Mouse (Mus musculus): ENCODE data around the gene Impdh2. TPM values are rescaled to one million over a fixed set of nuclear protein-coding genes. Genes with fewer than 3 reads are reported as not detected.

The Impdh2 gene
- total and polyA plus RNA-seq, 2 experiments from 2014 or later: 93.8 to 103 TPM

DNA sequence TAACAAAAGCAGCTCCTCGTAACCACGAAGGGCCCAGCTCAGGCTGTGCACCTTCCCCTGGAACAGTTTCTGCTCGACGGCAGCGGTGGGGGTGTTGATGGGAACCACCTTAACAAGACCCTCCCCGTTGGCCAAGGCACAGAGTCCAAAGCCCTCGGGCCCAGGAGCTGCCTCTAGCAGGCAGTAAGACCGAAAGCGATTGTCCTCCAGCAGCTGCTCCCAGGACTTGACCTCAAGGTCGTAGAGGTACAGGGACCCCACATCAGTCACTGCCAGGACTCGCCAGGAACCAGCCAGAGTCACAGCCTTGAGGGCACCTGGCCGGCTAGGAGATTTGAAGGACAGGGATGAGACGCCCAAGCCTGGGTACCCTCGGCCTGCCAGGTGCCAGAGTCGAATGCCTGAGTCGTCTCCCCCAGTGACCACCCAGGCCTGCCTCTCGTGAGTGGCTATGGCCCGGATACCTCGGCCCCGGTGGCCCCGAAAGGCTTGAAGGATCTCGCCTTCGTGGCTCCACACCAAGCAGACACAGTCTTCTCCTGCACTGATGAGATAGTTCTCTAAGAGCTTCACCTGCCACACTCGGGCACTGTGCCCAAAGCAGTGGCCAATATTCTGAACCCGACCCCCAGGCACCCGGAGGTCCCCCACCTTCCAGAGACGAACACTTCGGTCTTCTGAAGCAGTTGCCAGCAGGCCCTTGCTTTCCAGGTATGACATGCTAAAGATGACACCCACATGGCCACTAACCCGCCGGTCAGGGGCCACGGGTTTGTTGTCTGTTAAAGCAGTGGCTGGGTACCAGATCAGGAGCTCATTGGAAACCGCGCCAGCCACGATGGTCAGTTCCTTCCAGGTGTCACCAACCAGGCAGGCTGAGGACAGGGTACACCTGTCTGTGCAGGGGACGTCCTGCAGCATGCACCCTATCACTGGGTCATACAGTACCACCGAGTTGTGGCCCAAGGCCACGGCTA, 15.5 kb downstream of the Impdh2 start:
- no peak for DNase-seq (ENCODE audit: low spot score)
- peak overlapping the region; percentile 81; the same call in 1 of the 2 replicates for H3K4me2 ChIP-seq (ENCODE audit: low read depth, low read length)
- H3K9ac ChIP-seq (replicated peaks; ENCODE audit: low read length): 0 out of 2 replicates have a peak overlapping the region, but pooled peaks have one; percentile 6
- peaks cover 19% of the 10 kb centered on the region for H3K4me1 ChIP-seq (ENCODE audit: insufficient read depth, low read length)
- 81% methylated on average over 37 of the region's 37 CpGs for WGBS
- no peak for TF ChIP-seq CTCF (IDR thresholded peaks at IDR 0.05; ENCODE audit: low read depth)
- H3K36me3 ChIP-seq (ENCODE audit: insufficient read depth, low read length): peaks cover 45% of the 10 kb centered on the region
- no peak overlapping the region for H3K27ac ChIP-seq
- H3K27me3 ChIP-seq (ENCODE audit: insufficient read depth, low read length): no peaks in the 10 kb centered on the region
- H3K9me3 ChIP-seq (ENCODE audit: low read length): no peaks in the 10 kb centered on the region
- ATAC-seq: no peak
- H3K4me3 ChIP-seq (ENCODE audit: low read length): no peak overlapping the region

- H3K36me3 ChIP-seq (ENCODE audit: insufficient read depth, low read length): peaks cover 37% of the 10 kb centered on the region
- ATAC-seq: no peak
- H3K4me1 ChIP-seq (ENCODE audit: insufficient read depth, low read length): peaks cover 19% of the 10 kb centered on the region
- TF ChIP-seq CTCF (IDR thresholded peaks at IDR 0.05; ENCODE audit: low read depth): no peak
- H3K4me2 ChIP-seq (ENCODE audit: low read depth, low read length): peak overlapping the region; percentile 81
- H3K9me3 ChIP-seq (ENCODE audit: low read length): no peaks in the 10 kb centered on the region
- no peaks in the 10 kb centered on the region for H3K27me3 ChIP-seq (ENCODE audit: insufficient read depth, low read length)
- 44% methylated on average over 6 of the region's 6 CpGs for WGBS
- DNase-seq (ENCODE audit: low spot score): no peak
- no peak overlapping the region for H3K27ac ChIP-seq
- H3K4me3 ChIP-seq (ENCODE audit: low read length): peak overlapping the region; percentile 71
- H3K9ac ChIP-seq (replicated peaks; ENCODE audit: low read length): peak overlapping the region; percentile 96; the same call in 1 of the 2 replicates
Observed at GRCm38 (mm10) chr9:108577025-108577424, 16.9 kb downstream of the Impdh2 start.

DNA sequence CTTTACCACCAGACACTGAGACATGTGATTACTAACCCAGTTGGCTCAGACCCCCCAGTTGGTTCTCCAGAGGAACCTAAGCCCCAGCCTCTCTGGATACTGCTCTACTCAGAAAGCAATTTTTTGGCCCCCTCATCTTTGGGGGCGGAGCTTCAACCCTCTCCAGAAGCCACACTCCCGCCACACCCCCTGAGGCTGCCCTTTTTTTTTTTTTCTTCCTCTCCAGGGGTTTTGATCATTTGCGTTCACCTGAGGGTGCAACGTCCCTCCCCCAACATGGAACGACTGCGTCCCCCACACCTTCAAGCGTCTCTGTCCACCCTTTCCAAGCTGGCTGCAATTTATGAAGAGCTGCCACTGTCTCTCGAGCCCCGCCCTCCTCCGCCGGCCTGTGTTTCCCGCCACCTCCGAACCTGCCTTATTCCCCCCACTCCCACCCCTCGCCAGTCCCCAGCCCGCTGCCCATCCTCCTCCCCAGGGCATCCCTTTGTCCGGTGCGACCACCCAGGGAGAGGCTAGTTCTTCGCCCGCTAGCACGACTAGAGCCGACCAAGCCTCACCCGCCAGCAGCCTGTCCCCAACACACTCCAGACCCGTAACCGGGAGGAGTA, 18.0 kb downstream of the Impdh2 start:
- peaks cover 19% of the 10 kb centered on the region for H3K4me1 ChIP-seq (ENCODE audit: insufficient read depth, low read length)
- H3K9ac ChIP-seq (replicated peaks; ENCODE audit: low read length): peak overlapping the region; percentile 96
- TF ChIP-seq CTCF (IDR thresholded peaks at IDR 0.05; ENCODE audit: low read depth): no peak
- peak overlapping the region; percentile 98 for H3K27ac ChIP-seq
- peaks cover 27% of the 10 kb centered on the region for H3K36me3 ChIP-seq (ENCODE audit: insufficient read depth, low read length)
- 1% methylated on average over 24 of the region's 24 CpGs for WGBS
- H3K4me3 ChIP-seq (ENCODE audit: low read length): peak overlapping the region; percentile 71
- ATAC-seq (0 out of 2 replicates have a peak, but pooled peaks have one; percentile 1), DNase-seq (ENCODE audit: low spot score) (peak; percentile 74)
- H3K9me3 ChIP-seq (ENCODE audit: low read length): no peaks in the 10 kb centered on the region
- no peaks in the 10 kb centered on the region for H3K27me3 ChIP-seq (ENCODE audit: insufficient read depth, low read length)
- H3K4me2 ChIP-seq (ENCODE audit: low read depth, low read length): peak overlapping the region; percentile 81

- H3K4me3 ChIP-seq (ENCODE audit: low read length): peak within 1 kb of the TSS; percentile 71
- peak; percentile 98 for ATAC-seq
- H3K36me3 ChIP-seq (ENCODE audit: insufficient read depth, low read length): peaks cover 22% of the 10 kb centered on the region
- H3K9me3 ChIP-seq (ENCODE audit: low read length): no peaks in the 10 kb centered on the region
- peak; percentile 98 for DNase-seq (ENCODE audit: low spot score)
- no peaks in the 10 kb centered on the region for H3K27me3 ChIP-seq (ENCODE audit: insufficient read depth, low read length)
- H3K27ac ChIP-seq: peak within 1 kb of the TSS; percentile 98
- TF ChIP-seq CTCF (IDR thresholded peaks at IDR 0.05; ENCODE audit: low read depth): no peak
- WGBS: 4% methylated on average over 51 of the region's 51 CpGs
- H3K4me1 ChIP-seq (ENCODE audit: insufficient read depth, low read length): peaks cover 19% of the 10 kb centered on the region
- peak within 1 kb of the TSS; percentile 81 for H3K4me2 ChIP-seq (ENCODE audit: low read depth, low read length)
- H3K9ac ChIP-seq (replicated peaks; ENCODE audit: low read length): peak within 1 kb of the TSS; percentile 96
Observed at GRCm38 (mm10) chr9:108578545-108579343, 18.7 kb downstream of the Impdh2 start, which contains the start of gene Wdr6. Gene Wdr6 (minus strand): TSS chr9:108578739.

DNA sequence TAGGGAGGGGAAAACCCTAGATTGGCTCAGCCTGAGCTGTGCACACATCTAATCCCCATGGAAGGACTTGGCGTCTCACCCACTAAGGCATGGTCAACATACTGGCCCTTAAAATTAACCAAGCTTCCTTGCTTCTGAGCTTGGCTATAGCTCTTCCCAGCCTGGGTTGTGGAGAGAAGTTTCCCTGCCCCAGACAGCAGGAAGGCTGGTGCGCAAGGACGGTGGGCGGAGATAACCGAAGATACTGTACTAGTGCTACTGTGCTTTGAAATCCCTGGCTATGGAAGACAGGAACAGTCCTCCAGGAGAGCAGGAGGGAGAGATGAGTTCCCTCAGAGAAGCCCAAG, 19.2 kb downstream of the Impdh2 start:
- Histone ChIP-seq H3K4me2 (ENCODE audit: low read depth, low read length) (peak overlapping the region; percentile 81), H3K4me3 (ENCODE audit: low read length) (peak overlapping the region; percentile 71; the same call in 1 of the 2 replicates), H3K27me3 (ENCODE audit: insufficient read depth, low read length) (no peaks in the 10 kb centered on the region), H3K27ac (peak overlapping the region; percentile 98), H3K9ac (replicated peaks; ENCODE audit: low read length) (peak overlapping the region; percentile 96), H3K9me3 (ENCODE audit: low read length) (no peaks in the 10 kb centered on the region), H3K4me1 (ENCODE audit: insufficient read depth, low read length) (peaks cover 19% of the 10 kb centered on the region), H3K36me3 (ENCODE audit: insufficient read depth, low read length) (peaks cover 18% of the 10 kb centered on the region)
- 58% methylated on average over 5 of the region's 5 CpGs for WGBS
- DNase-seq (ENCODE audit: low spot score) (no peak), ATAC-seq (no peak)
- no peak for TF ChIP-seq CTCF (IDR thresholded peaks at IDR 0.05; ENCODE audit: low read depth)

- WGBS: 1% methylated on average over 14 of the region's 14 CpGs
- Histone ChIP-seq H3K27me3 (ENCODE audit: insufficient read depth, low read length) (no peaks in the 10 kb centered on the region), H3K4me1 (ENCODE audit: insufficient read depth, low read length) (peaks cover 32% of the 10 kb centered on the region), H3K9ac (replicated peaks; ENCODE audit: low read length) (peak overlapping the region; percentile 35; the same call in 1 of the 2 replicates), H3K9me3 (ENCODE audit: low read length) (no peaks in the 10 kb centered on the region), H3K36me3 (ENCODE audit: insufficient read depth, low read length) (no peaks in the 10 kb centered on the region), H3K27ac (peak overlapping the region; percentile 95), H3K4me2 (ENCODE audit: low read depth, low read length) (peak overlapping the region; percentile 52), H3K4me3 (ENCODE audit: low read length) (0 out of 2 replicates have a peak overlapping the region, but pooled peaks have one; percentile 14)
- no peak for TF ChIP-seq CTCF (IDR thresholded peaks at IDR 0.05; ENCODE audit: low read depth)
- peak; percentile 97 for ATAC-seq
- peak; percentile 95 for DNase-seq (ENCODE audit: low spot score)
Observed at GRCm38 (mm10) chr9:108587571-108588180, 27.6 kb downstream of the Impdh2 start.

Data from hindbrain, postnatal 0 days (tissue).